Mouse (Mus musculus): ENCODE measurements at regions not wholly inside any gene's neighbourhood (a gene's known extent, or its start where the extent isn't known, plus 50 kb on each side); places are given as distances from the start of the nearest gene placed in this dataset.

DNA sequence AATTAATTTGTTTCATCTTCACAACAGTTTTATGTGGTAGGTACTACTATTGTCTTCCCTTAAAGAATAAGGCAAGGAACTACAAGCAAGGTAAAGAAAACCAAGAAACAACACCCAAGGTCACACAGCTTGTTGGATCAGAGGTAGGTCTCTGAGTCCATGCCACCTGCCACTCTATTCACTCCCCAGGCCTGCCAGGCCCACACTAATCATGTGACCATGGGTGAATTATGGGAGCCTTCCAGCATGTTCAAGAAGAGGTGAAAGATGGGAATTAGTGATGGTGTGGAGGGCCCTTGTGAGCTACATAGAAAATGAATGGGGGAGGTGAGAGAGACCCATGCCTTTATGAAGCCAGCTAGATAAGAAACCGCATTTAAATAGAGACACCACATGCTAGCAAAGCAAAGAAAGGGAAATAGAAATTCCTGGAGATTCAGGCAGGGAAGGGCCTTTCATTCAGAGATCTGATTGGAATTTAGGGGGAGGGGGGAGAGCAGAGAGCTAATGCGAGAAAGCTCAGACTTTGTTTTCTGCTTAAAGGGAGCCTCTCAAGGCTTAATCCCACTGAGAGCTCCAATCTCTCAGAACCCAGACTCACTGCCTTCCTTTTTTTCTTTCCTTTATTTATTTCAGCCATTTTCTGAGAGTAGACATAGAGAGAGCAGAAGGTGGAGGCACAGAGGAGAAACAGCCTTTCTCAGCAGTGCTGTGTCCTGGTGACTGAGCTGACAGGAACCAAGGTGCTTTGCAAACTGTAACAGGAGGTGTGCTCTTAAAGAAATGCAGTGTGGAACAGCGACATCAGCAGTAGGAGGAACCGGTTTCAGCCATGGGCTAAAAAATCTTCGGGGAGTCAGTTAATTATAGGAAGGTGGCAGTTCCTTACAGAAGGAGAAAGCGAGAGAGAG, 160.0 kb downstream of the Spata19 start:
- no peak for DNase-seq

GRCm38 (mm10) chr9:27557886-27558285, 161.3 kb downstream of the Spata19 start:
- no peak for DNase-seq

GRCm38 (mm10) chr9:27558286-27558685, 161.7 kb downstream of the Spata19 start:
- DNase-seq = no peak

DNA sequence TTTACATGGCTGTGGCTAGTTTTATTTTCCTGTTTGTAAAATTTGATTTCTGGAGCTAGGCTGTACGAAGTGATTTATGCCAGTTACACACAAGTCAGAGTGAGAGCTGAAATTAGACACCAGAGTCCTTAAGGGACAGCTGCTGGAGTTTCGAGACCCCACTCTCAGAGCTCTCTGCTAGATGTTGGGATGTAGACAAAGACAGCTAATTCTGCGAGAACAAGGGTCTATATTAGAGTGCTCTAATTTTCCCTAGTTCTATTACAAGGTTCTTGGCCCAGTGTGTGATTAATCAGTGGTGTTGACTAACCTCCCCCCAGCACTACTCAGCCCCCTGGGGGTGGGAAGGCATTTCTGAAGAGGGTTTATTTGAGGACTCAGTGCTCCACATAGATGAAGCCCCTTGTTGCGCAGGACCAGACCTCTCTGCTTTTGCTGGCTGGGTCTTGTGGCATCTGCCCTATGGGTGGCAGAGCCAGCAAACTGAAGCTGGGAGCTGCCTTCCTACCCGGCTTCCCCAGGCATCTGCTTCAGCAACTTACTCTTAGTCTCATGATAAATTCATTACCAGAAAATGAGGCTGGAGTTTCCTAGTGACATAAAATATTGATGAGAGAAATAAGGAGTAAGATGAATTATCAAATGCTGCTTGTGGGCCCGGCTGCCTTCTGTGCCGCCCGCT, 171.9 kb downstream of the Spata19 start:
- no peak for DNase-seq

DNA sequence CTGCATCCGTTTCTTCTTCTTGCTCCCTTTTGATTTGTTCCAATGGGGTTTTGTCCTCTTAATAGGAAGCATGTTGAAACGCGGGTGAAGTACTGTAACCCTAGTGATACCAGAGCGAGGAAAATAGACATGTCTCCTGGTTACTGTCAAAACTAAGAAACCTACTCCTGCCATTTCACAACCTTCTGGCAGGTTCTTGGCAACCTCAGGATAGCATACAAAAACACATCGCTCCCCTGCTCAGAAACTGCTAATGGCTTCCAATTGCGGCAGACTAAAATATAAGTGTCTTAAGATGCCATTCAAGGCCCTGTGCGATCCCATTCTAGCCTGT, 172.4 kb downstream of the Spata19 start:
- no peak for DNase-seq

DNA sequence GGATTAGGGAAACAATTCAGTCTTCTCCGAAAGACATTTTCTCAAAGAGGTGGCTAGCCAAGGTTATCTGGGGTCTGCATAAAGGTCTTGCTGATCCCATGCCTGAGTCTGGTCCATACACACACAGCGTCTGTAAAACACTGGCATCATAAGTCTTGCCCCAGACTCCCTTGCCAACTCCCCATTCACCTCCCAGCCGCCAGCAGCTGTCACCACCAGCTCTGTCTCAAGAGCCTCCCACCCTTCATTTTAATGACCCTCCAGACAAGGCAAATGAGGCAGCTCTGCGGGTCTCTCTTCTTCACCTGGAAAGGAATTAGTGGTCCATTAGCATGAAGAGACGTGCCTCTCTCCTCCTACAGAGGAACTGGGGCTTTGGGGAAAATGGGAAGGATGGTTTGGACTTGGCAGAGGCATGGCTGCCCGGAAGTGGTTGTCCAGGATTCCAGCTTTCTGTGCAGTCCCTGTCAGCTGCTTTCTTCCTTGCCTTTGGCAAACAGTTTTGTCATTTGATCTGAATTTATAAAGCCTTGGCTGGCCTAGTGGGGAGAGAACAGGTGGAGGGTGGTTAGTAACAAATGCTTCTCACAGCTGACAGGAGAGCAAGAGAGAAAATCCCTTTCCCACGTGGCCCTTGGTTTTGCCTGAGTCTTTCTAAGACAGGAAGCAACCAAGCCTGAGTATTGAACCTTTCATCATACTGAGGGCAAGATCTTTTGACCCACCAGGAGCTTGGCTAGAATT, 173.3 kb upstream of the Opcml start:
- peak; percentile 13 for DNase-seq

DNA sequence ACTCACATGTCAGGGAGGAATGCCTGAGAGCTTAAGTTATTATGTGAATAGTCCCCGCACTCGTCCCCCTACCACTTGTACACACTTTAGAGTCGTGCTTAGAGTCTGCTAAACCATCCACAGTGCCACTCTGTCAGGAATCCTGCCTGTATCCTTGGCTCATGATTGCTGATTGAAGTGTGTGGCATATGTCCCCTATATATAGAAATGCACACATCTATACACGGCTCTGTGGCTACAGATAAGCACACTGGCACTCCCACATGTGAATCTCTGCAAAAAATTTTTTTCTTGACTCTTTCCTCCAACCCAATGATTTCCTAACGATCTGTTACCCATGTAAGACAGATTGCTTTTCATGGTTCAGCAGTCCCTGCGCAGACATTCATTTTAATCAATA, 155.7 kb upstream of the Opcml start:
- no peak for DNase-seq

- DNase-seq = no peak
Measured at GRCm38 (mm10) chr9:27640611-27641010, 150.0 kb upstream of the Opcml start.

GRCm38 (mm10) chr9:27643312-27643711, 147.3 kb upstream of the Opcml start:
- no peak for DNase-seq

GRCm38 (mm10) chr9:27643916-27644315, 146.7 kb upstream of the Opcml start:
- DNase-seq = no peak

GRCm38 (mm10) chr9:27645435-27645834, 145.1 kb upstream of the Opcml start:
- DNase-seq = no peak

GRCm38 (mm10) chr9:27646100-27646499, 144.5 kb upstream of the Opcml start:
- no peak for DNase-seq

GRCm38 (mm10) chr9:27646956-27647355, 143.6 kb upstream of the Opcml start:
- no peak for DNase-seq

DNA sequence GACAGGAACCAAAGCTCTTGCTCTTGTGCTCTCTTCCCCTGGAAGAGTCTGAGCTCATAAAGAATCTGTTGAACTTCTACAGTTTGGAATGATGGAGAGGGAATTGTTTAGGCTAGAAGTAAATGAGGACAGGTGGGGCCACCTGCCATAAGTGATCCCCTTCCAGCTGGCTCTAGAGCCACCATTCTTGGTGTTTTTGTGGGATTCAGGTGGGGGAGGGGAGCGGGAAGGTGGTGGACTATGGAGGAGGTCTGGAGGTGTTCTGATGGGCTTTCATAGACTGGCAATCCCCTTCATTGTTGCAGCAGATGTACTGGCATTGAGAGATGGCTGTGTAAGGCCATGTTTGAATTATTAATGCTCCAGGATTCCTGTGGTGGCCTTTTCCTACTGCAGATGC, 132.6 kb upstream of the Opcml start:
- no peak for DNase-seq

- DNase-seq = no peak
Measured at GRCm38 (mm10) chr9:27661431-27662300, 128.9 kb upstream of the Opcml start.

- DNase-seq = no peak
Measured at GRCm38 (mm10) chr9:27663230-27663629, 127.3 kb upstream of the Opcml start.

- no peak for DNase-seq
Measured at GRCm38 (mm10) chr9:27665659-27666058, 124.9 kb upstream of the Opcml start.

DNA sequence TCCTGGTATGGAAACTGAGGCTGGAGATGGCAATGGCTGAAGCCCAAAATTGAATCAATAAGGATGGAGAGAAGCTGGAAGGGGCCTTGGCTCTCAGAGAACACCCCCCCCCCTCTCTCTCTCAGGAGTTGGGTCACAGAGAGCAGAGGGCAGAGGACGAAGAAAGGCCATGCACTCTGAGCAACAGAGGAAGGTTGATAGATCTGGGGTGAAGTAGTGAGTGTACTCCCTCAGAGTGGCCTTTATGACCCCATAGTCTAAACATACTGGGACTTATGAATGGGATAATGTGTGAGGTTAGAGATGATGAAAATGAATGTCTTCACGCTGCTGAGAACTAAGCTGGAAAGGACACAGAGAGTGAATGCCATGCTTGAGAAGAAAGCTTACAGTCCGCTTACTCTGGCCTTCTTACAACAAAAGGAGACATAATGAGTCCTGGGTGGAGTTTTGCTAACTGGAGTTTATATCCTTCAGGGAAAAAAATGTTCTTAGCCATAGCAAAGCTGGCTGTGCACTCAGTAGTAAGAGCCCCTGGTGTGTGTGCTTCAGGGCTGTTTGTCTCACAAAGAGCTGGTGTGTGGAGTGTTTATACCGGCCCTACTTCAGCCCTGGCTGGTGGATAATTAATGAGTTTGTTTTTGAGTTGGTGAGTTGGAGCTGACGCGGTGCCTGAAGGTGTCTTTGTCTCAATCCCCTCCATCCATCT, 120.4 kb upstream of the Opcml start:
- DNase-seq = no peak

DNA sequence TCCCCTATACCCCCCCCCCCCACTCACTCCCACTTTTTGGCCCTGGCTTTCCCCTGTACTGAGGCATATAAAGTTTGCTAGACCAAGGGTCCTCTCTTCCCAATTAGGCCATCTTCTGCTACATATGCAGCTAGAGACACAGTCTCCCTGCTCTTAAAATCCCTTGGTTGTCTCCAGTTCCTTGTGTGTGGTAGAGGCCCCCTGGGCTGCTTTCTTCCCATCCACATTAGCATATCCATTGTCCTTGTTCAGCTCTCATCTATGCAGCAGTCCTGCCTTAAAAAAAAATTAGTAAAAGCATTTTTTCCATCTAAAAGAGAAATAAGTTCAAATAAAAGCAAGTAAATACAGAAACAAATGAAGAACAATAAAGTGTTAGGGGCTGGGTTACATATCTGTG, 105.2 kb upstream of the Opcml start:
- DNase-seq = no peak

- no peak for DNase-seq
Measured at GRCm38 (mm10) chr9:27691616-27692015, 99.0 kb upstream of the Opcml start.

DNA sequence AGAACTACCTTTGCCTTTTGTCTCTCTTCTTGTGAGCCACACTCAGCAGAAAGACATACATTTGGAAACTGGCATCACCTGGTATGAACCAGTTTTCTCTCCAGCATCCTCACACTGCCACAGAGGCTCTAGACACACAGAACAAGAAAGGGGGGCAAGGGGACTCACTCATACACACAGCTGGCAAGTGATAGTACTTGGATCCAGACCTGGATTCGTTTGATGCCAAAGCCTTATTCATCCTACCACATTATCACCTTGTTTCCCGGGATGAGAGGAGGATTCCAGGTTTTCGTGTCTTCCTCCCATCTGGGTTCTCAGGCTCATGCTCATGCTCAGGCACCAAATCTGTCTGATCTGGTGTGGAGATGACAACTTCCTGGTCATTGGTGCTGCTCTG, 97.8 kb upstream of the Opcml start:
- DNase-seq = no peak
